Mouse (Mus musculus): ENCODE data around the gene Gm7971. TPM values are rescaled to one million over a fixed set of nuclear protein-coding genes. Genes with fewer than 3 reads are reported as not detected.

Gene Gm7971
- polyA plus RNA-seq (2014; fragmentation: Illumina TruSeq; extraction: RNeasy Lipid Tissue Mini Kit (QIAGEN cat#74804)): not detected

DNA sequence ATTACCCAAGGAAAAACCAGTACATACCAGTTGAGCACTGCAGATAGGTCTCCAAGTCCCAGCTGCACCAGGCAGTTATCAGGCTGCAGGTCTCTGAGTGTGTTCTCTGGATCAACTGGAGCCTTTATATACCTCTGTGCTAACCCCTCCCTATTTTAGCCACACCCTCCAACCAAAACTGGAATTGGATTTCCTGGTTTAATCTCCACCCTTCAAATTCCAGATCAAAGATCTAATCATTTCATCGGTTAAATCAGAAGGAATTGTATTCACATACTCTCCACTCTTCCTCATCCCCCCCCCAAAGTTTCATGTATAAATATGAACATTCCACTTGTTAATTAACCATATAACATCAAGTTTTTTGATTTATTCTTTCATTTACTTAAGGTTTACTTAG, at the start of gene Gm7971:
TSS of gene Gm7971 (minus strand) at position 101 of the 400 bp plus-strand sequence.

Other genes with a start within 250 kb of the Gm7971 start
- gene D5Ertd577e, start 138.1 kb downstream of the Gm7971 start, polyA plus RNA-seq (2014; fragmentation: Illumina TruSeq; extraction: RNeasy Lipid Tissue Mini Kit (QIAGEN cat#74804)): 15.4 TPM
- gene Gm3286, start 84.1 kb downstream of the Gm7971 start, polyA plus RNA-seq (2014; fragmentation: Illumina TruSeq; extraction: RNeasy Lipid Tissue Mini Kit (QIAGEN cat#74804)): 0.37 TPM
- gene Gm7978, start 141.3 kb upstream of the Gm7971 start, polyA plus RNA-seq (2014; fragmentation: Illumina TruSeq; extraction: RNeasy Lipid Tissue Mini Kit (QIAGEN cat#74804)): not detected
- not detected for gene Gm7982, start 147.1 kb upstream of the Gm7971 start, polyA plus RNA-seq (2014; fragmentation: Illumina TruSeq; extraction: RNeasy Lipid Tissue Mini Kit (QIAGEN cat#74804))
- gene E330014E10Rik, start 181.1 kb upstream of the Gm7971 start, polyA plus RNA-seq (2014; fragmentation: Illumina TruSeq; extraction: RNeasy Lipid Tissue Mini Kit (QIAGEN cat#74804)): 14.3 TPM